Mouse (Mus musculus) cerebellum, postnatal 36 days (tissue): ENCODE data around the gene Taf1.

Experiments
- DNase-seq, 2 experiments: peaks; one replicate each; pipeline ENCODE4 v3.0.0; 2021 to 2022; ENCODE audit warnings: mixed read lengths in 2 of 2

Gene Taf1

GRCm38 (mm10) chrX:101532347-101533221, at the start of gene Taf1:
TSS of gene Taf1 (plus strand) at chrX:101532734.
- DNase-seq = peak; percentile 89 to 90

GRCm38 (mm10) chrX:101486487-101487152, 45.9 kb upstream of the Taf1 start:
- DNase-seq = peak; percentile 41 to 56

- DNase-seq = no peak
Observed at GRCm38 (mm10) chrX:101504636-101505035, 27.9 kb upstream of the Taf1 start.

- DNase-seq = no peak
Observed at GRCm38 (mm10) chrX:101515710-101516109, 16.8 kb upstream of the Taf1 start.

- no peak for DNase-seq
Observed at GRCm38 (mm10) chrX:101518006-101518405, 14.5 kb upstream of the Taf1 start.

GRCm38 (mm10) chrX:101522027-101522426, 10.5 kb upstream of the Taf1 start:
- DNase-seq = no peak

- no peak for DNase-seq
Observed at GRCm38 (mm10) chrX:101527356-101527755, 5.2 kb upstream of the Taf1 start.

- no peak for DNase-seq
Observed at GRCm38 (mm10) chrX:101585455-101585854, 52.9 kb downstream of the Taf1 start.

GRCm38 (mm10) chrX:101616183-101616582, 83.6 kb downstream of the Taf1 start:
- no peak for DNase-seq

GRCm38 (mm10) chrX:101617889-101618288, 85.4 kb downstream of the Taf1 start:
- DNase-seq = no peak

- DNase-seq = no peak
Observed at GRCm38 (mm10) chrX:101620317-101620716, 87.8 kb downstream of the Taf1 start.

GRCm38 (mm10) chrX:101622539-101622938, 90.0 kb downstream of the Taf1 start:
- DNase-seq = no peak

- DNase-seq = no peak
Observed at GRCm38 (mm10) chrX:101636821-101637525, 104.4 kb downstream of the Taf1 start.

- DNase-seq = no peak
Observed at GRCm38 (mm10) chrX:101638856-101639255, 106.3 kb downstream of the Taf1 start.

GRCm38 (mm10) chrX:101639306-101639705, 106.8 kb downstream of the Taf1 start:
- peak in 1 of 2 experiments; percentile 20 for DNase-seq

- peak; percentile 87 to 92 for DNase-seq
Observed at GRCm38 (mm10) chrX:101639741-101640166, 107.2 kb downstream of the Taf1 start, which contains the start of gene Ogt. TSS of gene Ogt (plus strand) at chrX:101640060.

GRCm38 (mm10) chrX:101640194-101641160, 107.9 kb downstream of the Taf1 start:
- DNase-seq = peak; percentile 22 to 33

GRCm38 (mm10) chrX:101641161-101641530, 108.6 kb downstream of the Taf1 start:
- DNase-seq = no peak

GRCm38 (mm10) chrX:101642091-101642490, 109.6 kb downstream of the Taf1 start:
- no peak for DNase-seq

- no peak for DNase-seq
Observed at GRCm38 (mm10) chrX:101645286-101645685, 112.8 kb downstream of the Taf1 start.

- DNase-seq = no peak
Observed at GRCm38 (mm10) chrX:101646621-101647020, 114.1 kb downstream of the Taf1 start.
